Mouse (Mus musculus) spleen, adult 2 months (tissue): ENCODE measurements around the gene Ifnk.

Experiments used
- CTCF ChIP-seq: fragments of 200-500 bp; IDR thresholded peaks from 2 replicates; pipeline ENCODE4 v1.5.1; 2011; ENCODE audit warnings: mild to moderate bottlenecking, inconsistent platforms; ENCODE audit not compliant: insufficient read depth, insufficient read length, insufficient replicate concordance; ENCODE audit errors: extremely low read depth
- POLR2A ChIP-seq: fragments of 200-500 bp; IDR thresholded peaks from 2 replicates; pipeline ENCODE4 v1.6.1; 2011; ENCODE audit warnings: low read depth, low read length, inconsistent platforms

- TF ChIP-seq CTCF = no peak
- TF ChIP-seq POLR2A = no peak
Measured at GRCm38 (mm10) chr4:35136996-35137395, 14.9 kb upstream of the Ifnk start.
